Mouse (Mus musculus): ENCODE measurements around the gene Tada2a. TPM values are rescaled to one million over a fixed set of nuclear protein-coding genes. Genes with fewer than 3 reads are reported as not detected.

Gene Tada2a
- total and polyA plus RNA-seq, 3 experiments = 4.6 to 6.4 (median 6.2) TPM

GRCm38 (mm10) chr11:84141752-84142151 lies 12.4 kb upstream of the Tada2a start:
- H3K36me3 ChIP-seq (ENCODE audit: control insufficient read depth, insufficient read depth, low read length) = no peaks in the 10 kb centered on the region
- 43% methylated on average over 2 of the region's 2 CpGs for WGBS
- H3K4me1 ChIP-seq (ENCODE audit: control insufficient read depth, insufficient read depth, low read length) = no peaks in the 10 kb centered on the region
- H3K27me3 ChIP-seq (ENCODE audit: control insufficient read depth, insufficient read depth, low read length) = no peaks in the 10 kb centered on the region
- TF ChIP-seq EP300 (IDR thresholded peaks at IDR 0.05; ENCODE audit: insufficient read depth, low read depth, low read length) = no peak
- TF ChIP-seq CTCF (IDR thresholded peaks at IDR 0.05) = peak; percentile 80
- no peak for TF ChIP-seq POLR2A (IDR thresholded peaks at IDR 0.05; ENCODE audit: insufficient read depth, low read depth, low read length)
- DNase-seq = peak; percentile 18 to 24
- H3K79me2 ChIP-seq (replicated peaks; ENCODE audit: control insufficient read depth, insufficient read depth, low read length) = no peaks in the 10 kb centered on the region
- H3K27ac ChIP-seq = no peak overlapping the region
- no peak overlapping the region for H3K9ac ChIP-seq (ENCODE audit: low read depth, low read length)
- H3K4me3 ChIP-seq = no peak overlapping the region
- intact Hi-C loops (cut with DNase I) = no loop called here

GRCm38 (mm10) chr11:84136453-84136852 lies 7.1 kb upstream of the Tada2a start:
- TF ChIP-seq POLR2A (IDR thresholded peaks at IDR 0.05; ENCODE audit: insufficient read depth, low read depth, low read length) (no peak), CTCF (IDR thresholded peaks at IDR 0.05) (no peak), EP300 (IDR thresholded peaks at IDR 0.05; ENCODE audit: insufficient read depth, low read depth, low read length) (no peak)
- H3K27ac ChIP-seq = no peak overlapping the region
- no peaks in the 10 kb centered on the region for H3K36me3 ChIP-seq (ENCODE audit: control insufficient read depth, insufficient read depth, low read length)
- 89% methylated on average over 3 of the region's 3 CpGs for WGBS
- H3K27me3 ChIP-seq (ENCODE audit: control insufficient read depth, insufficient read depth, low read length) = no peaks in the 10 kb centered on the region
- no peak for DNase-seq
- H3K9ac ChIP-seq (ENCODE audit: low read depth, low read length) = no peak overlapping the region
- H3K4me3 ChIP-seq = no peak overlapping the region
- no peaks in the 10 kb centered on the region for H3K79me2 ChIP-seq (replicated peaks; ENCODE audit: control insufficient read depth, insufficient read depth, low read length)
- H3K4me1 ChIP-seq (ENCODE audit: control insufficient read depth, insufficient read depth, low read length) = no peaks in the 10 kb centered on the region
- intact Hi-C loops (cut with DNase I) = no loop called here

- no peaks in the 10 kb centered on the region for H3K79me2 ChIP-seq (replicated peaks; ENCODE audit: control insufficient read depth, insufficient read depth, low read length)
- no peak overlapping the region for H3K27ac ChIP-seq
- intact Hi-C loops (cut with DNase I) = no loop called here
- no peak overlapping the region for H3K4me3 ChIP-seq
- no peak for TF ChIP-seq POLR2A (IDR thresholded peaks at IDR 0.05; ENCODE audit: insufficient read depth, low read depth, low read length)
- peak; percentile 43 for TF ChIP-seq CTCF (IDR thresholded peaks at IDR 0.05)
- TF ChIP-seq EP300 (IDR thresholded peaks at IDR 0.05; ENCODE audit: insufficient read depth, low read depth, low read length) = no peak
- no peaks in the 10 kb centered on the region for H3K27me3 ChIP-seq (ENCODE audit: control insufficient read depth, insufficient read depth, low read length)
- peaks cover 2% of the 10 kb centered on the region; the same call in 1 of the 2 replicates for H3K4me1 ChIP-seq (ENCODE audit: control insufficient read depth, insufficient read depth, low read length)
- no peak overlapping the region for H3K9ac ChIP-seq (ENCODE audit: low read depth, low read length)
- no peaks in the 10 kb centered on the region for H3K36me3 ChIP-seq (ENCODE audit: control insufficient read depth, insufficient read depth, low read length)
- DNase-seq = no peak
- WGBS = 89% methylated on average over 2 of the region's 2 CpGs
Observed at GRCm38 (mm10) chr11:84134331-84134860, 5.0 kb upstream of the Tada2a start.

- peak overlapping the region; percentile 77 for H3K4me3 ChIP-seq
- no peaks in the 10 kb centered on the region for H3K36me3 ChIP-seq (ENCODE audit: control insufficient read depth, insufficient read depth, low read length)
- no peak for DNase-seq
- TF ChIP-seq EP300 (IDR thresholded peaks at IDR 0.05; ENCODE audit: insufficient read depth, low read depth, low read length) = no peak
- TF ChIP-seq POLR2A (IDR thresholded peaks at IDR 0.05; ENCODE audit: insufficient read depth, low read depth, low read length) = no peak
- TF ChIP-seq CTCF (IDR thresholded peaks at IDR 0.05) = no peak
- peaks cover 2% of the 10 kb centered on the region; the same call in 1 of the 2 replicates for H3K4me1 ChIP-seq (ENCODE audit: control insufficient read depth, insufficient read depth, low read length)
- no peak overlapping the region; the same call in 1 of the 2 replicates for H3K27ac ChIP-seq
- H3K79me2 ChIP-seq (replicated peaks; ENCODE audit: control insufficient read depth, insufficient read depth, low read length) = no peaks in the 10 kb centered on the region
- intact Hi-C loops (cut with DNase I) = loop anchor here (2.0 to 5.0 kb wide), 3 partner anchors 49 to 383 kb away; partner anchors contain the start of genes Aatf and Dusp14
- WGBS = 6% methylated on average over 11 of the region's 11 CpGs
- H3K27me3 ChIP-seq (ENCODE audit: control insufficient read depth, insufficient read depth, low read length) = no peaks in the 10 kb centered on the region
- peak overlapping the region; percentile 32; the same call in 1 of the 2 replicates for H3K9ac ChIP-seq (ENCODE audit: low read depth, low read length)
Observed at GRCm38 (mm10) chr11:84129799-84130185, 392 bp upstream of the Tada2a start.

GRCm38 (mm10) chr11:84127977-84128376 lies 1.4 kb downstream of the Tada2a start:
- intact Hi-C loops (cut with DNase I) = loop anchor here (2.0 to 5.0 kb wide), 3 partner anchors 51 to 384 kb away; partner anchors contain the start of genes Aatf and Dusp14
- TF ChIP-seq CTCF (IDR thresholded peaks at IDR 0.05) (0 out of 2 replicates have a peak, but pooled peaks have one; percentile 15), EP300 (IDR thresholded peaks at IDR 0.05; ENCODE audit: insufficient read depth, low read depth, low read length) (no peak)
- Histone ChIP-seq H3K36me3 (ENCODE audit: control insufficient read depth, insufficient read depth, low read length) (no peaks in the 10 kb centered on the region), H3K9ac (ENCODE audit: low read depth, low read length) (no peak overlapping the region), H3K79me2 (replicated peaks; ENCODE audit: control insufficient read depth, insufficient read depth, low read length) (no peaks in the 10 kb centered on the region), H3K4me3 (no peak overlapping the region), H3K27ac (no peak overlapping the region), H3K27me3 (ENCODE audit: control insufficient read depth, insufficient read depth, low read length) (no peaks in the 10 kb centered on the region), H3K4me1 (ENCODE audit: control insufficient read depth, insufficient read depth, low read length) (peaks cover 2% of the 10 kb centered on the region; the same call in 1 of the 2 replicates)
- WGBS = 72% methylated on average over 4 of the region's 4 CpGs
- DNase-seq = no peak
